Mouse (Mus musculus) midbrain, embryonic 12.5 days (tissue): ENCODE data around the gene Cdkn3. TPM values are rescaled to one million over a fixed set of nuclear protein-coding genes. Genes with fewer than 3 reads are reported as not detected.
"Not testable (repeated sequence)": the region's sequence is repeated elsewhere in the genome, so short reads cannot be mapped to it uniquely, and the experiment has no call there.

Source experiments
- ATAC-seq: fragments of 200-750 bp; cut with Nextera tagmentation; 2 replicates; pipeline ENCODE4 v1.8.0; 2017; ENCODE audit warnings: low read depth, moderate TSS enrichment, moderate library complexity; ENCODE audit not compliant: low FRiP score
- H3K27ac ChIP-seq: fragments of 300-500 bp; sonication (generic); replicated peaks from 2 replicates; pipeline ENCODE4 v1.5.1; 2016; ENCODE audit warnings: mild to moderate bottlenecking
- H3K27me3 ChIP-seq: fragments of 300-500 bp; sonication (generic); 2 replicates; pipeline ENCODE4 v1.6.1; 2016; ENCODE audit warnings: mild to moderate bottlenecking
- H3K36me3 ChIP-seq: fragments of 300-500 bp; sonication (generic); 2 replicates; pipeline ENCODE4 v1.6.1; 2016
- H3K4me1 ChIP-seq: fragments of 300-500 bp; sonication (generic); 2 replicates; pipeline ENCODE4 v1.6.1; 2016
- H3K4me2 ChIP-seq: fragments of 300-500 bp; sonication (generic); replicated peaks from 2 replicates; pipeline ENCODE4 v1.6.1; 2016; ENCODE audit warnings: mild to moderate bottlenecking, moderate library complexity
- H3K4me3 ChIP-seq: fragments of 300-500 bp; sonication (generic); 2 replicates; pipeline ENCODE4 v1.5.1; 2016; ENCODE audit warnings: mild to moderate bottlenecking
- H3K9ac ChIP-seq: fragments of 300-500 bp; sonication (generic); replicated peaks from 2 replicates; pipeline ENCODE4 v1.6.1; 2016; ENCODE audit warnings: mild to moderate bottlenecking, moderate library complexity
- H3K9me3 ChIP-seq: fragments of 300-500 bp; sonication (generic); 2 replicates; pipeline ENCODE4 v1.6.1; 2016; ENCODE audit warnings: mild to moderate bottlenecking
- WGBS: fragments of 180-500 bp; shearing (Covaris S2); methylation state at CpG from one replicate; pipeline ENCODE4 v1.1.7; 2016; 5-methylcytosine and 5-hydroxymethylcytosine counted together
- polyA plus RNA-seq: library from polyadenylated mRNA; unstranded; fragments of >200 nt; fragmentation: Nextera tagmentation; extraction: Ambion mirVana; gene quantifications from 2 replicates; pipeline ENCODE4 v1.2.1, GENCODE M21; 2016

The Cdkn3 gene
- 34.5 and 40.4 TPM in 2 replicates for polyA plus RNA-seq

DNA sequence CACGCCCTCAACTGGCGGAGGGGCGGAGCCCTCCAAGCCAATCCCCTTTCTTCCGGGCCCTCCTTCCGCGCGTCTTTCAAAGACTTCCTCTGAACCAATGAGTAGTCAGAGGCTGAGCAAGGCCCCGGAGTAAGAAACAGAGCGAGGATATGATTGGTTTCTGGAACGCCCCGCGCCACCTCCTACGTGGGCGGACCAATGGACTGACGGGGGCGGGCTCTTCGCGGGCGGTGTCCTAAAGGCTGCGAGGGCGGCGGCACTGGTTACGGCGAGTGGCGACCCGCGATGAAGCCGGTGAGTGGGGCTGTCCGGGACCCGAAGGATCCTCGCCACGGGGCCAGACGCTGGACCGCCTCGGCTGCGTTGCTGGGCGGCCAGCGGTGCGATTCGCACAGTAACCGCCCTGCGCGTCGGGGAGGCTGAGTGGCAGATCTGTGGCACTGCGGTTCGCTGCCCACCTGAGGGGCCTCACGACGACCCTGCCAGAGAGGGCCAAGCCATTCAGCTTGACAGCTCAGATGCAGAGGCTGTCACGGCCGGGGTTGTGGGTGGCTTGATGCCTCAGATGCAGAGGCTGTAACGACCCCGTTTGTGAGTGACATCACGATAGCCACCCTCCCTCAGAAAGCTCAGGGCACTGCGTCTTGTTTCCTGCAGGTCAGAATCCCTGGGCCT is at the start of gene Cdkn3:
Gene Cdkn3, plus strand, starts transcription at position 187 of the 675 bp plus-strand sequence.
- H3K36me3 ChIP-seq = peaks cover 4% of the 10 kb centered on the region; the same call in 1 of the 2 replicates
- peak within 1 kb of the TSS; percentile 78 for H3K4me3 ChIP-seq
- peak within 1 kb of the TSS; percentile 67 for H3K4me2 ChIP-seq
- ATAC-seq = peak; percentile 100
- no peaks in the 10 kb centered on the region for H3K27me3 ChIP-seq
- H3K9ac ChIP-seq = peak within 1 kb of the TSS; percentile 76
- whole genome bisulfite sequencing = under 1% methylated on average over 54 of the region's 54 CpGs
- peaks cover 13% of the 10 kb centered on the region for H3K4me1 ChIP-seq
- H3K27ac ChIP-seq = no peak within 1 kb of the TSS
- H3K9me3 ChIP-seq = no peaks in the 10 kb centered on the region

GRCm38 (mm10) chr14:46718483-46718922 is 41.8 kb upstream of the Cdkn3 start:
- Histone ChIP-seq H3K36me3 (no peaks in the 10 kb centered on the region), H3K4me2 (no peak overlapping the region), H3K4me3 (no peak overlapping the region), H3K4me1 (0 out of 2 replicates have a peak, but pooled peaks cover 3% of the 10 kb centered on the region), H3K27me3 (no peaks in the 10 kb centered on the region), H3K27ac (no peak overlapping the region), H3K9me3 (no peaks in the 10 kb centered on the region), H3K9ac (no peak overlapping the region)
- WGBS = 69% methylated on average over 12 of the region's 12 CpGs
- ATAC-seq = no peak

DNA sequence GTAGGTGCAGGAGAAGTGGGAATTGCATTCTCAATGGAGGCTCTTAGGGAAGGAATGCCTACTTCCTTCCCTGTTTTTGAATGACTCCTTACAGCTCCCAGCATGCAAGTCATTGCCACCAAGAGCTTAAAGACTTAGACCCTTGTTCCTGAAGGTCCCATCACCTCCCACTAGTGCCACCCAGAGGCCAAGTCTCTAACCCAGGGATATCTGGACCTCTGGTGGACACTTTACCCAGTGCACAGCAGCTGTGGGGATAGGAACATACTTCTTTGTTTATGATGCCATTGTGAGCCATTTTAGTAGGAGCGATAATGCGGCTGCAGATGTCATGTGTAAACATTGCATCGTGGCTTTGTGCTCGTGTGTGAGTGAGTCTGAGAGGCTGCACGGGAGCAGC is 38.3 kb upstream of the Cdkn3 start:
- Histone ChIP-seq H3K4me1 (0 out of 2 replicates have a peak, but pooled peaks cover 3% of the 10 kb centered on the region), H3K4me3 (no peak overlapping the region), H3K27ac (no peak overlapping the region), H3K9ac (no peak overlapping the region), H3K9me3 (no peaks in the 10 kb centered on the region), H3K36me3 (no peaks in the 10 kb centered on the region), H3K4me2 (no peak overlapping the region), H3K27me3 (peaks cover 6% of the 10 kb centered on the region; the same call in 1 of the 2 replicates)
- 83% methylated on average over 5 of the region's 5 CpGs for WGBS
- ATAC-seq = no peak

GRCm38 (mm10) chr14:46723828-46724227 is 36.5 kb upstream of the Cdkn3 start:
- WGBS = 45% methylated on average over 3 of the region's 3 CpGs
- no peak overlapping the region for H3K9ac ChIP-seq
- H3K4me2 ChIP-seq = no peak overlapping the region
- H3K4me3 ChIP-seq = no peak overlapping the region
- no peaks in the 10 kb centered on the region for H3K36me3 ChIP-seq
- no peak overlapping the region for H3K27ac ChIP-seq
- H3K9me3 ChIP-seq = no peaks in the 10 kb centered on the region
- H3K27me3 ChIP-seq = peaks cover 6% of the 10 kb centered on the region; the same call in 1 of the 2 replicates
- H3K4me1 ChIP-seq = 0 out of 2 replicates have a peak, but pooled peaks cover 3% of the 10 kb centered on the region
- 0 out of 2 replicates have a peak, but pooled peaks have one; percentile 11 for ATAC-seq

DNA sequence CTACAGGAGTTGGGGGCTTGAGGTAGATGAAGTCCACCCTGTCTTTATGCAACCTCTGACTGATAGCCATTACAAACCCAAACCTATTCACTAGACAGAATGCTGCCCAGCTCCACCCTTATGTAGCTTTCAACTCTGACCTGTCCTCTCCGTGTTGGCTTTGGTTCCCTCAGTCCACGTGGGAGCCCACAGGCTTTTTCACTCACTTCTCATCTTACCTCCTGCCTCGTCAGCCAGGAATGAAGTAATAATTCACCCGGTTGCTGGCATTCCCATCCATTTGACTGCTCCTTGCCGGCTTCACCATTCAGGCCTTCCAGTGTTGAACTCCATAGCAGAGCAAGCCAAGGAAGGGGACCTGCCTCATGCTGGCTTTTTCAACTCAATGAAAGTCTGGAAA is 35.4 kb upstream of the Cdkn3 start:
- Histone ChIP-seq H3K36me3 (no peaks in the 10 kb centered on the region), H3K27me3 (peaks cover 6% of the 10 kb centered on the region; the same call in 1 of the 2 replicates), H3K4me1 (0 out of 2 replicates have a peak, but pooled peaks cover 3% of the 10 kb centered on the region), H3K4me2 (no peak overlapping the region), H3K4me3 (no peak overlapping the region), H3K27ac (no peak overlapping the region), H3K9ac (no peak overlapping the region), H3K9me3 (no peaks in the 10 kb centered on the region)
- WGBS = 62% methylated on average over 5 of the region's 5 CpGs
- ATAC-seq = no peak

GRCm38 (mm10) chr14:46725743-46726142 is 34.6 kb upstream of the Cdkn3 start:
- no peak overlapping the region for H3K4me3 ChIP-seq
- ATAC-seq = 0 out of 2 replicates have a peak, but pooled peaks have one; percentile 49
- 0 out of 2 replicates have a peak, but pooled peaks cover 3% of the 10 kb centered on the region for H3K4me1 ChIP-seq
- no peaks in the 10 kb centered on the region for H3K9me3 ChIP-seq
- peaks cover 6% of the 10 kb centered on the region; the same call in 1 of the 2 replicates for H3K27me3 ChIP-seq
- no peaks in the 10 kb centered on the region for H3K36me3 ChIP-seq
- H3K27ac ChIP-seq = no peak overlapping the region
- H3K4me2 ChIP-seq = no peak overlapping the region
- WGBS = 58% methylated on average over 3 of the region's 3 CpGs
- no peak overlapping the region for H3K9ac ChIP-seq

DNA sequence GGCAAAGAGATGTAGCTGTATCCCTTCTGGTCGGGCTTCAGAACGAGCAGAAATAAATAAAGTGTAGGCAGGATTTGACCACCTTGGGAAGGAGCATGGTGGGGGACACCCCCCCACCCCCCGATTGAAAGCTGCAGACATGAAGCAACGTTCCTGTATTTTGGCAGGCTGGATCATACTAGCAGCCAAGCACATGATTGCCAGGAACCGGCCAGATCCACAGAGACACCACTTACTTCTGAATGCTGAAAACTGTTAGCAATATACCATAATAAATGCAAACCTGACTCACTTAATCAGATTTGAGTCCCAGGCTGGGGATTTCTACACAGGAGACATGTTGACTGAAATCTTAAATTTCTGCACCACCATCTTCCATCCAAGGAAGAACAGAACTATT is 26.1 kb upstream of the Cdkn3 start:
- H3K4me3 ChIP-seq = no peak overlapping the region
- no peaks in the 10 kb centered on the region for H3K9me3 ChIP-seq
- no peaks in the 10 kb centered on the region for H3K4me1 ChIP-seq
- 87% methylated on average over 5 of the region's 5 CpGs for WGBS
- no peak overlapping the region for H3K9ac ChIP-seq
- H3K36me3 ChIP-seq = no peaks in the 10 kb centered on the region
- H3K4me2 ChIP-seq = no peak overlapping the region
- ATAC-seq = no peak
- H3K27ac ChIP-seq = no peak overlapping the region
- H3K27me3 ChIP-seq = no peaks in the 10 kb centered on the region

DNA sequence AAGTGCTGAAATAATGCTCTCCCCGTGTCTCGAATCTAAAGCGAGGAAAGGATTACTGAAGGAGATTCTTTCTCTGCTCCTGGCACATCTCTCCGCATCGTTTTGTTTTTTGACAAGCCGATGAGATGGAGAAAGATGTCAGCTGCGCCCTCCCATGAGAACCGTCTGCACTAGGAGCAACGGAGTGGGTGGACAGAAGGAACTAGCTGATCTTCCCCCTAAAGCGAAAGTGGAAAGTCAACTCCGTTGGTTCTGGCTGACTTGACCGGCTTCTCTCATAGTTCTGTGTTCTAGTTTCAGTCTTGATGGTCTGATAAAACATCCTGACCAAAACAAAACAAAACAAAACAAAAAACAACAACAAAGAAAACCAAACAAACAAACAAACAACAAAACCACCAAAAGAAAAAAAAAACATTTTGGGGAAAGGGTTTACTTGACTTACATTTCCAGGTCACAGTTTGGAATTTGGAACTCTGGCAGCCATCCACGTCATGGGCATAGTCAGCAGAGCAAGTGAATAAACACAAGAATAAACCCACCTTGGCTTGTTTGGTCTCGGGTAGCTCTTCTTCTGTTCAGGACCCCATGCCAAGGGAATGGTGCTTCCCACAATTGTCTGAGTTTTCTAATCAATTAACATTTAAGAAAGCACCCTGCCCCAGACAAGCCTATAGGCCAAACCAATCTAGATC is 25.4 kb upstream of the Cdkn3 start:
- no peaks in the 10 kb centered on the region for H3K9me3 ChIP-seq
- 88% methylated on average over 14 of the region's 14 CpGs for WGBS
- H3K4me2 ChIP-seq = no peak overlapping the region
- no peaks in the 10 kb centered on the region for H3K27me3 ChIP-seq
- H3K9ac ChIP-seq = no peak overlapping the region
- H3K4me3 ChIP-seq = no peak overlapping the region
- H3K36me3 ChIP-seq = no peaks in the 10 kb centered on the region
- no peaks in the 10 kb centered on the region for H3K4me1 ChIP-seq
- H3K27ac ChIP-seq = no peak overlapping the region
- no peak for ATAC-seq

GRCm38 (mm10) chr14:46736366-46736765 is 24.0 kb upstream of the Cdkn3 start:
- Histone ChIP-seq H3K9me3 (no peaks in the 10 kb centered on the region), H3K36me3 (no peaks in the 10 kb centered on the region), H3K27ac (no peak overlapping the region), H3K4me3 (no peak overlapping the region), H3K9ac (no peak overlapping the region), H3K4me1 (no peaks in the 10 kb centered on the region), H3K4me2 (no peak overlapping the region), H3K27me3 (no peaks in the 10 kb centered on the region)
- WGBS = 97% methylated on average over 4 of the region's 4 CpGs
- no peak for ATAC-seq

DNA sequence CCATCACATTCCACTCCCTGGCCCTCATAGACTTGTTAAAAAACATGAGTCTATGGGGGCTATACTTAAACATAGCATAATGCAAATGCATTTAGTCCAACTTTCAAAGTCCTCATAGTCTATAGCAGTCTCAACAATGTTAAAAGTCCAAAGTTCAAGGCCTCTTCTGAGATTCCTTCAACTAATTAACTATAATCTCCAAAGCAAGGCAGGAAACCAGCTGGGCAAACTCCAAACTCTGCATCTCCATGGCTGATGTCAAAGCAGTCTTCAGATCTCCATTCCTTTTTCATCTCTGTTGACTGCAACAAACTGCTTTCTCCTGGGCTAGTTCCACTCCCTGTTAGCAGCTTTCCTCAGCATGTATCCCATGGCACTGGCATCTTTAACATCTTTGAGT is 23.0 kb upstream of the Cdkn3 start:
- H3K4me1 ChIP-seq, H3K36me3 ChIP-seq, H3K9ac ChIP-seq, H3K27ac ChIP-seq, H3K27me3 ChIP-seq, H3K9me3 ChIP-seq, ATAC-seq, H3K4me3 ChIP-seq, H3K4me2 ChIP-seq: not testable (repeated sequence)

DNA sequence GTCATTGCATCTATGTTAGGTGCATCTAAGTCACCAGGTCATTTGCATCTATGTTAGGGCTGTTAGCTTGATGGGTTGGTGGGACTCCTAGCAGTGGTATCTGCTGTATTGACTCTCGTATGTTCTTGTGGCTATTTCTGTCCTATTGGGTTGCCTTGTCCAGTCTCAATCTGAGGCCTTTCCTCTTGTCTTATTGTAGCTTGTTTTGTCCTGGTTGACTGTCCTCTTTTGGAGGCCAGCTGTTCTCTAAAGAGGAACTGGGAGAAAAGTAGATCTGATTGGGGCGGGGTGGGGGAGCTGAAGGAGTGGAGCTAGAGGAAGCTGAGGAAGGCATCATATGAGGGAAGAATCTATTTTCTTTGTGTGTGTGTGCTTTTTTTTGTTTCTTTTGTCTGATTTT is 17.7 kb upstream of the Cdkn3 start:
- 92% methylated on average over 2 of the region's 2 CpGs for WGBS
- H3K4me1 ChIP-seq = no peaks in the 10 kb centered on the region
- ATAC-seq = no peak
- H3K4me3 ChIP-seq = no peak overlapping the region
- no peaks in the 10 kb centered on the region for H3K27me3 ChIP-seq
- H3K36me3 ChIP-seq = no peaks in the 10 kb centered on the region
- H3K9me3 ChIP-seq = no peaks in the 10 kb centered on the region
- no peak overlapping the region for H3K9ac ChIP-seq
- no peak overlapping the region for H3K27ac ChIP-seq
- no peak overlapping the region for H3K4me2 ChIP-seq

GRCm38 (mm10) chr14:46745413-46745812 is 14.9 kb upstream of the Cdkn3 start:
- H3K9me3 ChIP-seq = no peaks in the 10 kb centered on the region
- no peaks in the 10 kb centered on the region for H3K36me3 ChIP-seq
- H3K27me3 ChIP-seq = no peaks in the 10 kb centered on the region
- no peak overlapping the region for H3K4me3 ChIP-seq
- H3K4me1 ChIP-seq = no peaks in the 10 kb centered on the region
- H3K27ac ChIP-seq = no peak overlapping the region
- 97% methylated on average over 8 of the region's 8 CpGs for WGBS
- H3K4me2 ChIP-seq = no peak overlapping the region
- ATAC-seq = no peak
- no peak overlapping the region for H3K9ac ChIP-seq
